Mouse (Mus musculus) midbrain, postnatal 0 days (tissue): Measurements from ENCODE around the gene Zfpm1. TPM values are rescaled to one million over a fixed set of nuclear protein-coding genes. Genes with fewer than 3 reads are reported as not detected.

Experiments
- ATAC-seq: fragments of 200-750 bp; cut with Nextera tagmentation; 2 replicates; pipeline ENCODE4 v1.8.0; 2017; ENCODE audit warnings: moderate number of reproducible peaks, mild to moderate bottlenecking, moderate TSS enrichment, moderate library complexity; ENCODE audit not compliant: low FRiP score
- DNase-seq: peaks from one replicate; pipeline ENCODE4 v3.0.0-alpha.2; 2015; ENCODE audit warnings: low spot score
- H3K27ac ChIP-seq: fragments of 300-500 bp; sonication (generic); 2 replicates; pipeline ENCODE4 v1.5.1; 2014; ENCODE audit warnings: low read depth, mild to moderate bottlenecking, low read length, mixed read lengths
- H3K27me3 ChIP-seq: fragments of 300-500 bp; sonication (generic); 2 replicates; pipeline ENCODE4 v1.6.1; 2014; ENCODE audit warnings: low read length, control low read depth, mixed read lengths; ENCODE audit not compliant: insufficient read depth
- H3K36me3 ChIP-seq: fragments of 300-500 bp; sonication (generic); 2 replicates; pipeline ENCODE4 v1.6.1; 2014; ENCODE audit warnings: low read length, control low read depth, mixed read lengths; ENCODE audit not compliant: insufficient read depth
- H3K4me1 ChIP-seq: fragments of 300-500 bp; sonication (generic); 2 replicates; pipeline ENCODE4 v1.6.1; 2014; ENCODE audit warnings: mild to moderate bottlenecking, control low read depth, antibody characterized with exemption, low read length, mixed read lengths; ENCODE audit not compliant: insufficient read depth
- H3K4me2 ChIP-seq: fragments of 300-500 bp; sonication (generic); 2 replicates; pipeline ENCODE4 v1.6.1; 2014; ENCODE audit warnings: low read depth, mild to moderate bottlenecking, low read length, mixed read lengths; ENCODE audit not compliant: poor library complexity, severe bottlenecking
- H3K4me3 ChIP-seq: fragments of 300-500 bp; sonication (generic); 2 replicates; pipeline ENCODE4 v1.5.1; 2014; ENCODE audit warnings: low read depth, mild to moderate bottlenecking, low read length, moderate library complexity
- H3K9ac ChIP-seq: fragments of 300-500 bp; sonication (generic); replicated peaks from 2 replicates; pipeline ENCODE4 v1.6.1; 2014; ENCODE audit warnings: mild to moderate bottlenecking, low read length, moderate library complexity, mixed read lengths; ENCODE audit not compliant: poor library complexity, severe bottlenecking
- H3K9me3 ChIP-seq: fragments of 300-500 bp; sonication (generic); 2 replicates; pipeline ENCODE4 v1.6.1; 2016; ENCODE audit warnings: low read length, control low read depth
- CTCF ChIP-seq: IDR thresholded peaks from 2 replicates; pipeline ENCODE4 v1.5.1; 2016; ENCODE audit warnings: antibody characterized with exemption, mild to moderate bottlenecking
- WGBS: fragments of 180-500 bp; shearing (Covaris S2); extraction: QIAGEN DNeasy Blood & Tissue Kit; methylation state at CpG from one replicate; pipeline ENCODE4 v1.1.7; 2014; 5-methylcytosine and 5-hydroxymethylcytosine counted together
- polyA plus RNA-seq: library from polyadenylated mRNA; unstranded; fragments of >200 nt; fragmentation: Nextera tagmentation; extraction: Ambion mirVana; gene quantifications from 2 replicates; pipeline ENCODE4 v1.2.1, GENCODE M21; 2015
- total RNA-seq: library from RNA; depleted of rRNA; stranded (reverse); fragments of >200 nt; gene quantifications from 2 replicates; pipeline ENCODE4 v1.2.3, GENCODE M21; 2014; rRNA removed

The Zfpm1 gene
- total and polyA plus RNA-seq, 2 experiments from 2014 or later: 1.2 to 28.6 TPM

GRCm38 (mm10) chr8:122371706-122372105 lies 89.8 kb downstream of the Zfpm1 start:
- no peak overlapping the region for H3K27ac ChIP-seq
- no peak for DNase-seq
- H3K9me3 ChIP-seq: no peaks in the 10 kb centered on the region
- no peak overlapping the region for H3K4me3 ChIP-seq
- no peak for TF ChIP-seq CTCF
- WGBS: 77% methylated on average over 6 of the region's 6 CpGs
- H3K4me1 ChIP-seq: no peaks in the 10 kb centered on the region
- no peaks in the 10 kb centered on the region for H3K27me3 ChIP-seq
- no peak overlapping the region for H3K4me2 ChIP-seq
- H3K36me3 ChIP-seq: no peaks in the 10 kb centered on the region
- H3K9ac ChIP-seq: no peak overlapping the region
- no peak for ATAC-seq

- Histone ChIP-seq H3K4me1 (peaks cover 8% of the 10 kb centered on the region), H3K27me3 (no peaks in the 10 kb centered on the region), H3K36me3 (0 out of 2 replicates have a peak, but pooled peaks cover 6% of the 10 kb centered on the region), H3K9ac (no peak overlapping the region), H3K27ac (no peak overlapping the region), H3K4me2 (no peak overlapping the region), H3K9me3 (no peaks in the 10 kb centered on the region), H3K4me3 (no peak overlapping the region; the same call in 1 of the 2 replicates)
- 96% methylated on average over 7 of the region's 7 CpGs for whole genome bisulfite sequencing
- ATAC-seq (no peak), DNase-seq (no peak)
- no peak for TF ChIP-seq CTCF
Measured at GRCm38 (mm10) chr8:122375320-122375719, 93.4 kb downstream of the Zfpm1 start.

- DNase-seq: no peak
- Histone ChIP-seq H3K4me2 (peak overlapping the region; percentile 81), H3K36me3 (0 out of 2 replicates have a peak, but pooled peaks cover 6% of the 10 kb centered on the region), H3K4me3 (peak overlapping the region; percentile 98), H3K4me1 (peaks cover 8% of the 10 kb centered on the region), H3K27ac (no peak overlapping the region), H3K27me3 (no peaks in the 10 kb centered on the region), H3K9ac (peak overlapping the region; percentile 29; the same call in 1 of the 2 replicates), H3K9me3 (no peaks in the 10 kb centered on the region)
- 28% methylated on average over 13 of the region's 13 CpGs for WGBS
- no peak for TF ChIP-seq CTCF
- peak; percentile 25; the same call in 1 of the 2 replicates for ATAC-seq
Measured at GRCm38 (mm10) chr8:122375751-122376364, 93.9 kb downstream of the Zfpm1 start.

GRCm38 (mm10) chr8:122376365-122377231 lies 94.7 kb downstream of the Zfpm1 start, which contains the start of gene Zc3h18:
Gene Zc3h18 (plus strand): TSS chr8:122376609.
- H3K9ac ChIP-seq: peak within 1 kb of the TSS; percentile 88
- H3K27ac ChIP-seq: peak within 1 kb of the TSS; percentile 91
- no peaks in the 10 kb centered on the region for H3K9me3 ChIP-seq
- H3K27me3 ChIP-seq: no peaks in the 10 kb centered on the region
- peak; percentile 72 for TF ChIP-seq CTCF
- WGBS: under 1% methylated on average over 85 of the region's 107 CpGs
- H3K4me2 ChIP-seq: peak within 1 kb of the TSS; percentile 81
- peak; percentile 99 for DNase-seq
- peak; percentile 95 for ATAC-seq
- peaks cover 8% of the 10 kb centered on the region for H3K4me1 ChIP-seq
- peak within 1 kb of the TSS; percentile 98 for H3K4me3 ChIP-seq
- H3K36me3 ChIP-seq: 0 out of 2 replicates have a peak, but pooled peaks cover 6% of the 10 kb centered on the region

- no peak for DNase-seq
- TF ChIP-seq CTCF: no peak
- no peaks in the 10 kb centered on the region for H3K9me3 ChIP-seq
- H3K4me2 ChIP-seq: no peak overlapping the region
- no peak for ATAC-seq
- H3K4me3 ChIP-seq: no peak overlapping the region
- no peaks in the 10 kb centered on the region; the same call in 1 of the 2 replicates for H3K4me1 ChIP-seq
- H3K9ac ChIP-seq: no peak overlapping the region
- WGBS: 81% methylated on average over 4 of the region's 4 CpGs
- H3K36me3 ChIP-seq: peaks cover 52% of the 10 kb centered on the region
- no peaks in the 10 kb centered on the region for H3K27me3 ChIP-seq
- H3K27ac ChIP-seq: no peak overlapping the region
Measured at GRCm38 (mm10) chr8:122383039-122383438, 101.1 kb downstream of the Zfpm1 start.

Other genes with a start within 250 kb of the Zfpm1 start
- 0.93 and 3.5 TPM in 2 replicates for gene Trhr2, start 78.6 kb downstream of the Zfpm1 start, total RNA-seq
- gene Trhr2, start 78.6 kb downstream of the Zfpm1 start, polyA plus RNA-seq: 0.15 and 0.37 TPM in 2 replicates
- gene Zc3h18, start 94.5 kb downstream of the Zfpm1 start, total RNA-seq: 29.4 and 41.3 TPM in 2 replicates
- gene Zc3h18, start 94.5 kb downstream of the Zfpm1 start, polyA plus RNA-seq: 23.4 and 25.0 TPM in 2 replicates
- not detected in 2 replicates for gene Il17c, start 139.9 kb downstream of the Zfpm1 start, total RNA-seq
- gene Il17c, start 139.9 kb downstream of the Zfpm1 start, polyA plus RNA-seq: 0.37 TPM in 1 of 2 replicates, not detected in the other
- gene Cyba, start 150.8 kb downstream of the Zfpm1 start, total RNA-seq: 23.1 and 27.7 TPM in 2 replicates
- 35.6 and 40.4 TPM in 2 replicates for gene Cyba, start 150.8 kb downstream of the Zfpm1 start, polyA plus RNA-seq
- 57.1 and 94.5 TPM in 2 replicates for gene Mvd, start 161.3 kb downstream of the Zfpm1 start, total RNA-seq
- gene Mvd, start 161.3 kb downstream of the Zfpm1 start, polyA plus RNA-seq: 62.1 and 66.8 TPM in 2 replicates
- gene Snai3, start 178.6 kb downstream of the Zfpm1 start, total RNA-seq: not detected in 2 replicates
- not detected in 2 replicates for gene Snai3, start 178.6 kb downstream of the Zfpm1 start, polyA plus RNA-seq
- 26.4 and 40.8 TPM in 2 replicates for gene Rnf166, start 193.9 kb downstream of the Zfpm1 start, total RNA-seq
- gene Rnf166, start 193.9 kb downstream of the Zfpm1 start, polyA plus RNA-seq: 25.1 and 26.5 TPM in 2 replicates
- 37.7 and 52.6 TPM in 2 replicates for gene Ctu2, start 194.0 kb downstream of the Zfpm1 start, total RNA-seq
- 95.0 and 99.5 TPM in 2 replicates for gene Ctu2, start 194.0 kb downstream of the Zfpm1 start, polyA plus RNA-seq